Mouse (Mus musculus) heart, postnatal 0 days (tissue): ENCODE results near the gene Irf1.

Experiments
- CTCF ChIP-seq: IDR thresholded peaks from 2 replicates; pipeline ENCODE4 v1.5.1; 2016; ENCODE audit warnings: antibody characterized with exemption, control low read depth, low read depth
- EP300 ChIP-seq: IDR thresholded peaks from 2 replicates; pipeline ENCODE4 v1.6.1; 2016; ENCODE audit warnings: antibody characterized with exemption, low read depth

DNA sequence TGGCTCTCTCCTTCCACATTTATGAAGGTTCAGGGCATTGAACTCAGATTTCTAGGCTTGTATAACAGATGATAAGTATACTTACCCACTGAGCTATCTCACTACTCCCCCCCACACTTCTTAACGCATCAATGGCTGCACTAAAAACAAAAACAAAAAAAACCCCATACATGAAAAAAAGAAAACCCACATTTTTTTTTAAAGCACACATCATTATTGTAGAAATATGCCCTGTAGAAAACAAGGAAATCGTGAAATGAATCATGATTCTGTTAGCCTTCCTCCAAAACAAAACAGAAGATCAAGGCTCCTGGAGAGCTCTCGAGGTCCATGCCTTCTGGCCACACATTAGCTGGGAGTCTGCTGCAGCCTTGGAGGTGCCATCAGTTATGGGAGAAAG, 41.5 kb downstream of the Irf1 start:
- TF ChIP-seq EP300: no peak
- TF ChIP-seq CTCF: no peak
